Mouse (Mus musculus) layer of hippocampus, adult 9-10 months (tissue): ENCODE data around the gene Rpl36.

Source experiments
- DNase-seq: peaks from one replicate; pipeline ENCODE4 v3.0.0; 2022; ENCODE audit warnings: low spot score

The Rpl36 gene

GRCm38 (mm10) chr17:56613236-56613844 lies at the start of gene Rpl36:
Gene Rpl36 (plus strand): TSS chr17:56613416.
- DNase-seq, result peak; percentile 96

DNA sequence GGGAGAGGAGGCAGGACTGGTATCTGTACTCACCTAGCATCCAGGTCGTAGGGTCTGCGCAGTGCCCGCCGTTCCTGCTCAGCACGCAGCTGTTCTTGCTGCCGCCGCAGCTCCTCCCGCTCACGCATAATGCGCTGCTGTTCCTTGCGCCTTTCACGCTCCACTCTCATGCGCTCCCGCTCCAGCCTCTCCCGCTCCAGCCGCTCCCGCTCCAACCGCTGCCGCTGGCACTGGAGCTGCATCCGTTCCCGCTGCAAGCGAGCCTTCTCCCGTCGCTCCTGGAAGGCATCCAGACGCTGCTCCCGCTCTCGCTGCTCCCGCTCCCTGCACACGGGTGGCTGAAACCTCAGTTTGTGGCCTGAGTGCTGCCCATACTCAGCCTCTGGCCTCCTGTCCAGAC lies 46.9 kb upstream of the Rpl36 start:
- no peak for DNase-seq

- DNase-seq, result no peak
Observed at GRCm38 (mm10) chr17:56566918-56567317, 46.3 kb upstream of the Rpl36 start.

DNA sequence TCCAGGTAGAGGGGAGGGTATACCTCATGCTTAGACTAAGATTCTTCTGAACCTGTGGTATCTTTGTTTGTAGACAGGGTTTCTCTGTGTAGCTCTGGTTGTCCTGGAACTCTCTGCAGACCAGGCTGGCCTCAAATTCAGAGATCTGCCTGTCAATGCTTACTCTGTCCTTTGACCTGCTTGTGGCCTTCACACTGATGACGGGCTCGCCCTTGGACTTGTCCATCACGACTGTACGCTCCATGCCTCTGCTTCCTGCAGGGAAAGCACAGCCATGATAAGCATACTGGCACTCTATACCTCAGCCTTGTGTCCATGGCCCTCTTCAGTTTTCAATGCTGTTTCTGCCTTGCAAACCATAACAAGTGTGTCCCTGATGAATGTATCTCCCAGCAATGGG lies 45.8 kb upstream of the Rpl36 start:
- no peak for DNase-seq

DNA sequence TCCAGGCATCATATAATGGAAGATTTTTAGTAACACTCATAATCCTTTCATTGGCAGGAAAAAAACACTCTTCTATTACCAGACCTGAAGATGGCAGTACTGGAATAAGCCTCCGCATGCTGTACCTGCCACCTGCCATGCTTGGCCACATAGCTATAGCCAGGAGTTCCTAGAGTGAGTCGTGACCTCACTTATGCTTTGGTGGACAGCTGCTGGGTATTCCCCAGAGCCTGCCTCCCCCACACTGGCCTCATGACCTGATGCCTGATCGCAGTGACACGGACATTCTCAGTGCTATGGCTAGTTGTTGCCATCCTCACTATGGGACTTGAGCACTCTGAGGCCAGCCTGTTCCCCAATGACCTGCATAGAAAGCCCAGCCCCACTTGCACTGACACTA lies 42.9 kb upstream of the Rpl36 start:
- no peak for DNase-seq

GRCm38 (mm10) chr17:56572154-56572553 lies 41.1 kb upstream of the Rpl36 start:
- DNase-seq, result no peak

- DNase-seq, result no peak
Observed at GRCm38 (mm10) chr17:56572939-56573338, 40.3 kb upstream of the Rpl36 start.

DNA sequence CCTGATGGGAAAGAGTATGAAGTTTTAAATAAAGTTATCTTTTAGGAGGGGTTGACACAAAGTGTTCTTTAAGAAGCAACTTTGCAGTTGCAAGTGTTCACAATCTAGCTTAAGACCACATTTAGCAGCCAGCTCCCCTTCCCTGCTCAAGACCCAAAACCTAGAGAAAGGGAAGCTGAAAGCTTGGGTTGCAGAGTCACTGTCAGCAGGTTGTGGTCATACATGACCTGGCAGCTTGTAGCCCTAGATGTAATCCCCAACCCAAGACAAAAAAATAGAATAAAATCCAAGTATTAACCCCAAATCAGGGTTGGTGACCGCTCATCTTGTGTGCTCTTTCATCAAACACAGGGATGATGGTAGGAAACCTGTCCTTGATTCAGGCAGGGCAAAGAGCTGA lies 30.1 kb upstream of the Rpl36 start:
- DNase-seq, result no peak

- DNase-seq, result no peak
Observed at GRCm38 (mm10) chr17:56583611-56584256, 29.5 kb upstream of the Rpl36 start.

DNA sequence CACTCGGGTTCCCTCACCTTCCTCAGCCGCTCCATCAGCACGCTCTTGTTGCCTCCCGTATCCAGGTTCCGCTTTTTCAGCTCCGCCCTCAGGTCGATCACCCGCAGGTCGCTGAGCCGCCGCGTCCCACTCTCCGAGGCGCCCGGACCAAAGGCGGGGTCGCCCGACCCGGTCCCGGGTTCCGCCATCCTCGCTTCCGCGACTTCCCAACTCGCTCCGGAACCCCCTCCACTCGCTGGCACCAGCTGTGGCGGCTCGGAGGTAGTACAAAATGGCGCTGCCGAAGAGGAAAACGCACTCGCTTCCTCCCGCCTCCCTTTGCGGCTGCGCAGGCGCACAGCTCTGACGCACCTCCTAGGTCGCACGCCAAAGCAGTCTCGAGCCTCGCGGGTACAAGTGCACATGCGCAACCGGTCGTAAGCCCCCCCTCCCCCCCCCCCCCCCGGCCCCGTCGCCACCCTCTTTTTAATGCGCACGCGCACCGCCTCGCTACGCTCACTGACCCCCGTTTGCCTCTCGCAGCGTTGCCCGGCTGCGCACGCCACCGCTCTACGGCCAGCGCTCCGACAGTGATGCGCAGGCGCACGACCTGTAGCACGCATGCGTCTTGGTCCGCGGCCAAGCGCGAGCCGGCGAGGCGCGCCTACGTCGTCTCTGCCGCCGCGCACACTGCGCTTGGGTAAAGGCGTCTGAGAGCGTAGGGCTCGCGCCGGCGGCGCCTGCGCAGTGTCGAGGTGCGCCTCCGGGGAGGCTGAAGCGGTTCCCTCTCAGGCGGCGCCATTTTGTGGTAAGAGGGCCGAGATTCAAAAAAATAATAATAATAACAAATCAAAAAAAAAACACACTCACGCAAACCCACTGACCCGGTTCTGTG lies 28.7 kb upstream of the Rpl36 start, which contains the start of the genes Safb2 and Safb:
Safb2 (minus strand) TSS at position 329 of the 874 bp plus-strand sequence.
Safb (plus strand) TSS at position 569 of the 874 bp plus-strand sequence.
- peak; percentile 93 for DNase-seq

DNA sequence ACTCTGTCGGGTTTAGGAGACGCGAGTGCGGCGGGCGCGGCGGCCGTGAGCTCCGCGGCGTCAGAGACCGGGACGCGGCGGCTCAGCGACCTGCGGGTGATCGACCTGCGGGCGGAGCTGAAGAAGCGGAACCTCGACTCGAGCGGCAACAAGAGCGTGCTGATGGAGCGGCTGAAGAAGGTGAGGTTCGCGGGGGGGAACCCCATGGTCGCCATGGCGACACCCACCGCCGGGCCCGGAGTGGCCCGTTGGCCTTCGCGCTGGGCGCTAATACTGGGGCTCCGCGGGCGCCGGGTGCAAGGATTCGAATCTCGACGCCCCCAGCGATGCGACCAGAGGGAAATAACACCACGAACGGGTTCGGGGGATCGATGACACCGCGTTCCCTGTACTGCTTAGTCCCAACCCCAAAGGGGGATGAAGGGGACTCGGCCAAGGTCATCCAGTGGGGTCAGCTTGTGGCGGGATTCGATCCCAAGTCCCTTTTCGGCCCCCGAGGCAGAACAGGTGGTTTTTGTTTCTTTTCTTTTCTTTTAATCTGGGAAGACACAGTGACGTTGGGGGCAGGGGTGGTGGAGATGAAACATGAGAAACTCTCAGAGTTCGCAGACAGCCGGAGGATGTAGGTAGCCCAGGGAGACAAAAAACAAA lies 27.9 kb upstream of the Rpl36 start:
- DNase-seq, result peak; percentile 18

- DNase-seq, result no peak
Observed at GRCm38 (mm10) chr17:56587773-56588172, 25.4 kb upstream of the Rpl36 start.

- DNase-seq, result no peak
Observed at GRCm38 (mm10) chr17:56588921-56589320, 24.3 kb upstream of the Rpl36 start.

DNA sequence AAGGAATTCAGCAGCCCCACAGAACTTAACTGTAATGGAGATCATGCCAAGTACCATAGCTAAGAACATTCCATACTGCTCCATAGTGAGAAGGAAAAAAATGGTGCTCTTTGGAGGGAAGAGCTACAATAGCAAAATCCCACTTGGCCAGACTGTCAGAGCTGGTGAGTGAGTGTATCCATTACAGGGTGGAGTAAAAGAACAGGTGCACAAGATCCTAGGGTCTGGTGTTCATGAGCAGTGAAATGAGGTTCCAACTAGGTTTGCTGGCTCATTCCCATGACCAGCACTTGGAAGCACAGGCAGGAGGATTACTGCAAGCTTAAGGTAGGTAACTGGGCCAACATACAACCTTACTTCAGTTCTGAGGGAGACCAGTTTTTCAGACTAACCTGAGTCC lies 20.7 kb upstream of the Rpl36 start:
- DNase-seq, result no peak

DNA sequence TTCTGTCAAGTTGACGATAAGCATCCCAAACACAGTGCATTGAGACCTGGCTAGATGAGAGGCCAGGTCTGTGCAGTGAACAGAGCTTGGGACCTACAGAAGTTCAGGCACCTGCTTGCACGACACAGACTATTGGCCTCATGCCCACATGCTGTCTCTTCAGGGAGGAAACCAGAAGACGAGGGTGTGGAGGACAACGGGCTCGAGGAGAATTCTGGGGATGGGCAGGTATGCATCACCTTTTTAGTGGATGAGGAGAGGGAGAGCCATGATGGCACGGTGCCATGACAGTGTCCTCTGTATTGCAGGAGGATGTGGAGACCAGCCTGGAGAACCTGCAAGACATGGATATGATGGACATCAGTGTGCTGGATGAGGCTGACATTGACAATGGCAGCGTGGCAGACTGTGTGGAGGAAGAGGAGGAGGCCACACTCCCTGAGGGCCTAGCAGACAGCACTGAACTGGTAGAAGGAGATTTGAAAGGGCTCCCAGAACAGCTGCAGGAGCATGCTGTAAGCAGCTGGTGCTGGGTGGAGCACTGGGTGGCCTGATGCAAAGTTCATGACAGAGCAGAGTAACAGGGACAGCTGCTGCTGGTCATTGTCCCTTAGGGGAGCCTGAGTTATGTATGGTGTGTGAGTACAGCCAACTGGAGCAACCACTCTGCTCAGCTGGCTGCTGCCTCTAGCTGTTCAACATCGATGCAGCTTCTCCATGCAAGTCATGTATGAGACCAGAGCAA lies 19.5 kb upstream of the Rpl36 start:
- DNase-seq, result no peak

GRCm38 (mm10) chr17:56603186-56604069 lies 9.8 kb upstream of the Rpl36 start:
- DNase-seq, result no peak

GRCm38 (mm10) chr17:56604070-56604380 lies 9.2 kb upstream of the Rpl36 start:
- no peak for DNase-seq

DNA sequence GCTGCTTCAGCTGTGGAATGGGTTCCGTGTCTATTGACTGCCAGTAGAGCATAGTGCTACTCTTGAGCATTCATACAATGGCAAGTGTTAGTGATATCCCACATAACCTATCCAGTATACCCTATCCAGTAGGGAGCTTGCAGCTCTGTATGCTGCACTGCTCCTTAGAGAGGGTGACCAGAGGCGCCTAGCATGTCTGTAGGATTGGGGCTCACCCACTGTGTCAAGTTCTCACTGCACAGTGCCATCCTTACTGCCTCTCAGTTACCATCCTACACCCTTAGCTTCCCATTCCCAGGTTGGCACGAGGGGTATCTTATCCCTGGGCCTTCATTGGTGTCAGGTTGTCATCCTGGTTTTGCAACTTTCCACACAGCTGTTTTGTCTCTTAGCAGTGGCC lies 8.8 kb upstream of the Rpl36 start:
- DNase-seq, result no peak

- DNase-seq, result no peak
Observed at GRCm38 (mm10) chr17:56605431-56605830, 7.8 kb upstream of the Rpl36 start.

DNA sequence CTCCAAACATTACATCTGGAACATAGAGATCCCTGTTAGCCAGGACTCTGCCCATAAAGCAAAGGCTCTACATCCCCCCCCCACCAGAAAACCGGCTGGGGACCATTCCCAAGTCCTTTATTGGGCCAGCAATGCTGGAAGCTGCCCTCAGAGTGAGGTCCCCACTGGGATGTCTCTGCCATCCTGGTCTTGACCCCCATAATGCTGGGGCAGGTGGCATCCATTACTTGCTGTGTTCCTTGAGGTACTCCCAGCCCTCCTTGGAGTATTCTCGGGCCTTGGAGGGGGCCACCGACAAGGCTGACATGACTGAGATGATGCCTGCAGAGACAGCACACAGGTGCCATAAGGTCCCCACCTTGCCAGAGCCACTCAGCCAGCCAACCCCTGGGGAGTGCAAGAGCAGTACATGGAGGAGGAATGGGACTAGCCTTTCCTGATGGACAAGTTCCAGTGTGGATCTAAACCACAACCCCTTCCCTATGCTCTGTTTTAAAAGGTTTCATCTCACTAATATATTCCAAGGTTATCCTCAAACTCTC lies 5.6 kb upstream of the Rpl36 start:
- no peak for DNase-seq

GRCm38 (mm10) chr17:56608699-56609098 lies 4.5 kb upstream of the Rpl36 start:
- DNase-seq, result no peak
